Mouse (Mus musculus) 3134 (cell line): Measurements from ENCODE around the gene Flii.

Experiments used
- DNase-seq: peaks from one replicate; pipeline ENCODE4 v3.0.0-alpha.2; 2011; ENCODE audit warnings: low spot score; ENCODE audit not compliant: insufficient read length; ENCODE audit errors: extremely low read depth

Flii gene

DNA sequence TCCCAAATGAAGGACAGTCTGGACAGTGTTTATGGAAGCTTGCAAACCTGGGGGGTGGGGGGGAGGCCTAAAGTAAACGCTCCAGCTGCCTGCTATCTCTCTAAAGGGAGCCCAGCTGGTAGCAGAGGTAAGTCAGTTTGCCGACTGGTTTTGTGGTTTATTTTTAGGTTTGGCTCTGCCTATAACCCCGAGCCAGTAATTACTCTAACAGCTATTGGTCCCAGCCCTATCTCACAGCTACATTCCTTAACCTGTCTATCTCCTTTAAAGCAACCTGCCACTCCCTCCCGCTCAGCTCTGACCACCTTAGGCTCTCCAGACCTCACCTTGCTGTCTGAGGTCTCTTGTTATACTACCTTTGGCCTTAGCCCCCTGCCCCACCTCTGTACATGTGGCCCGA, 7.8 kb downstream of the Flii start:
- DNase-seq, result no peak

DNA sequence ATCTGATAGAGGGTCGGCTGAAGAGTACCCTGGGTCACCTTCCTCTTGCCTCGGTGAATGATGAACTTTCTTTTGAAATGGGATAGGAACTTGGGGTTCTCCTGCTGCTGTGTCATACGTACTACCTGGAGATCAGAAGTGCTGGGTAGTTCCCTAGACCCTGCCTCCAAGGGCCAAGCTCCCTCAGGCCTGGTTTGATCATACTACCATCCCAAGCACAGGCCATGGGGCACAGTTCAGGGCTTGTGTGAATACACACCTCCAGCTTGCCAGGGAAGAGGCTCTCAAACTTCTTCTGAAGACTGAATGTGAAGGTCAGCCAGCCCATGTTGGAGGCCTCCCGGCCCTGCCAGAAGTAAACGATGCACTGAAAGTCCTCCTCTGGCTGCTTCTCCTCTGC, 11.2 kb downstream of the Flii start:
- DNase-seq, result no peak

DNA sequence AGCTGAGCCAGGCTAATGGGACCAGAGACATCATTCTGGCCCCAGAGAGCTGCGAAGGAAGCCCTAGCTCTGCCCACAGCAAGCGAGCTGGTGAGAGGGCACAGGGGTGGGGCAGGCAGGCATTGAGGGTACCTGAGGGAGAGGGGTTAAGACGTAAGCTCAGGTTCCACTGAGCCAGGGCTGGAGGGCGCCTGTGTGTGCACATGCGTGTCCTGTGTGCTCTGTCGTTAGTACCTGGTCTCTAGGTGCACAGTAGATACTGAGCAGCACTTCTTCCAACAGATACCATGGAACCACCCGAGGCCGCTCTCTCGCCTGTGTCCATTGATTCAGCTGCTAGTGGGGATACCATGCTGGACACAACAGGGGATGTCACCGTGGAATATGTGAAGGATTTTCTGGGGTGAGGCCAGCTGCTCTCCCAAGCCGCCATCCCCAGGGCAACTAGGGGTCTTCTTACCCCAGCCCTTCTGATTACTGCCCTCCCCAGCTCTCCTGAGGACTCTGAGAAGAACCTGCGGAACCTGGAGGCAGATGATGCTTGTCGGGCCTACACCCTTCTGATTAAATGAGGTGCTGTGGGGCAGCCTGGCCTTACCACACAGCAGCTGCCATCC, 14.3 kb downstream of the Flii start:
- DNase-seq, result no peak

DNA sequence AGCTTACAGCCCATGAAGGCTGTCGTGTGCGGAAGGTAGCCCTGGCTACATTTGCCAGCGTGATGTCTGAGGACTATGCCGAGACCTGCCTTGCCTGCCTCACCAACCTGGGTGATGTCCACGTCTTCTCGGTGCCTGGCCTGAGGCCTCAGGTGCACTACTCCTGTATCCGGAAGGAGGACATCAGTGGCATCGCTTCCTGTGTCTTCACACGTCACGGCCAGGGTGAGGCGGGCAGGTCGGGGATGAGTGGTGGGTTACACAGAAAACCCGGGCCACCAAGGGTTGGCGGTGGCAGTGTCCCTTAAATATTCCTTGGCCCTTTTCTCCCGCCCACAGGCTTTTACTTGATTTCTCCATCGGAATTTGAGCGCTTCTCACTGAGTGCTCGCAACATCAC, 15.0 kb downstream of the Flii start:
- no peak for DNase-seq

DNA sequence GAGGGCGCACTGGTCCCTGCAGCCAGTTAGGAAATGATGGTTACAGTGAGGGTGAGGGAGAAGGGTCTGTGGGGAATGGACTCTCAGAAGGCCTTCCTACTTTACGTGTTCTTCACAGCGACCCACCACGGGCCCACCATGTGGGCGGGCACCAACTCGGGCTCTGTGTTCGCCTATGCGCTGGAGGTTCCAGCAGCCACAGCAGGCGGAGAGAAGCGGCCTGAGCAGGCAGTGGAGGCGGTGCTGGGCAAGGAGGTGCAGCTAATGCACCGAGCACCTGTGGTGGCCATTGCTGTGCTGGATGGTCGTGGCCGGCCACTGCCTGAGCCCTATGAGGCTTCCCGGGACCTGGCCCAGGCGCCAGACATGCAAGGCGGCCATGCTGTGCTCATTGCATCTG, 15.8 kb downstream of the Flii start:
- no peak for DNase-seq

DNA sequence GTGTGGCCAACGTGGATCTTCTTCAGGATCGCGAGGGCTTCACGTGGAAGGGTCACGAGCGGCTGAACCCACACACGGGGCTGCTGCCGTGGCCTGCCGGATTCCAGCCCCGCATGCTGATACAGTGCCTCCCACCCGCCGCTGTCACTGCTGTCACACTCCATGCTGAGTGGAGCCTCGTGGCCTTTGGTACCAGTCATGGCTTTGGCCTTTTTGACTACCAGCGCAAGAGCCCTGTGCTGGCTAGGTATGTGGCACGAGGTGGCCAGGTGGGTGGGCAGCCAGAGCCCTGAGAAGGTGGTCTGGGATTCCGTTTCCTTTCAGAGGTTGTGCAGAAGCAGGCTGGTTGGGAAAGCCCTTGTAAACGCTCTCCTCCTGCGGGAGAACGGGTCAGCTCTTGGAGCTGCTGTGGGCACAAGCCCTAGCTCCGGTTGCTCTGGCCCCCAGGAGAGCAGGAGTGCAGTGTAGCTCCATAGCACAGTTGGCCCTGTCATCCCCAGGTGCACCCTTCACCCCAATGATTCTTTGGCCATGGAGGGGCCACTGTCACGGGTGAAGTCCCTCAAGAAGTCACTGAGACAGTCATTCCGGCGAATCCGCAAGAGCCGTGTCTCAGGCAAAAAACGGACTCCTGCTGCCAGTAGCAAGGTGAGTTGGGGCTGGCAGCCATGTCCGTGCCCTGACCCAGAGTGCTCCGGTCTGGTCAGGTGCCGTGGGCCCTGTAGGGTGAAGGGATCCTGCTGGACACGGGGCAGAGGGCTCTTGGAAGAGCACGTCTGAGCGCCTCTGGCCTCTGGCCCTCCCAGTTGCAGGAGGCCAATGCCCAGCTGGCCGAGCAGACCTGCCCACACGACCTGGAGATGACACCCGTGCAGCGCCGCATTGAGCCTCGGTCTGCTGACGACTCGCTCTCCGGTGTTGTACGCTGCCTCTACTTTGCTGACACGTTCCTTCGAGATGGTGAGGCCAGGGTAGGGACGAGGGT, 17.3 kb downstream of the Flii start:
- no peak for DNase-seq

DNA sequence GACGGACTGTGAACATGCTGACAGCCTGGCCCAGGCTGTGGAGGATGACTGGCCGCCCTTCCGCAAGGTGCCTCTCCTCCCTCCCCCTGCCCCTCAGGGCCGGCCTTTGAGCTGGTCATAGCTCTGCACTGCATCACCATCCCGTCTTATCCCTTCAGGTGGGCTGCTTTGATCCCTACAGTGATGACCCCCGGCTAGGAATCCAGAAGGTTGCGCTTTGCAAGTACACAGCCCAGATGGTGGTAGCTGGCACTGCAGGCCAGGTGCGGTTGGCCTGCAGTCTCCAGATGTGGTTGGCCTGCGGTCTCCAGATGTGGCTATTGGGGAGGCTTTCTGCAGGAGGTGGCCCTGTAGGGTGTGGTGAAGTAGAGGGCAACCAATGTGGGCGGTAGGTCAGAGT, 18.4 kb downstream of the Flii start:
- DNase-seq, result no peak

DNA sequence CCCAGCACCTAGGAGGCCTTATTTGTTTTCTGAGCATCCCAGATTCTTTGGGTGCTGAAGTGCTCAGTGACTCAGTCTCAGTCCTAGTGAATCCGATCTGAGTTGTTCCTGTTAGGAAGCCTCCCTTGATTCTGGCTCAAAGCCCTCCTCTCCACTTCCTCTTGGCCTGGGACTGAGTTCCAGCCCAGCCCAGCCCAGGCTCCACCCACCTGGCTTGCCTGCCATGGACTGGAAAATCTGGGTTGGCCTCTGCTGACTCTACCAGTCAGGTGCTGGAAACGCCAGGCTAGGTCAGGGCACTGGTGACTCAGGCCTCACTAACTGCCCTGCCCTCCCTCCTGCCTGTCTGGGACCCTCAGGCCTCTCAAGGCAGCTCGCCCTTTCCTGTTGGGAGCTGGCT, 19.4 kb downstream of the Flii start:
- DNase-seq, result peak; percentile 93

DNA sequence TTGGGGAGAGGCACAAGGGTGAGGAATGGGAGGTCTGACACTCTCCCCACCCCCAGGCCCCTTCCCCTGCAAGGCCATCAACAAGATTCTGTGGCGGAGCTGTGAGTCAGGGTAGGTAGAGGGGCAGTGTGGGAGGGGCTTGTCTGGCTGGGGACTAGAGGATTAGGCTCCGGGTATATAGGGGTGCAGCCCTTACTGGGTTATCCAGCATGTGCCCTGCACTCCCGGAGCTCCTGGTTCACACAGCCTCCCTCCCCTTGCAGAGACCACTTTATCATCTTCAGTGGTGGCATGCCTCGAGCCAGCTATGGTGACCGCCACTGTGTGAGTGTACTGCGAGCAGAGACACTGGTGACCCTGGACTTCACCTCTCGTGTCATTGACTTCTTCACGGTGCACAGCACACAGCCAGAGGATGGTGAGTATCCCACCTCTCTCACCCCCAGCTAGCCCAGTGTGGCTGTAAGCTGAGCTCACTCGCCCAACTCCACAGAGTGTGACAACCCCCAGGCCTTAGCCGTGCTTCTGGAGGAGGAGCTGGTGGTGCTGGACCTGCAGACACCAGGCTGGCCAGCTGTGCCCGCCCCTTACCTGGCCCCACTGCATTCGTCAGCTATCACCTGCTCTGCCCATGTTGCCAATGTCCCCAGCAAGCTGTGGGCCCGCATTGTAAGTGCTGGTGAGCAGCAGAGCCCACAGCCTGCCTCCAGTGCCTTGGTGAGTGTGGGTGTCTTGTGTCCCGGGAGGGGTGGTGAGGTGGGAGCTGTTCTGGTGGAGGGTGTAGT, 20.2 kb downstream of the Flii start:
- DNase-seq, result no peak

DNA sequence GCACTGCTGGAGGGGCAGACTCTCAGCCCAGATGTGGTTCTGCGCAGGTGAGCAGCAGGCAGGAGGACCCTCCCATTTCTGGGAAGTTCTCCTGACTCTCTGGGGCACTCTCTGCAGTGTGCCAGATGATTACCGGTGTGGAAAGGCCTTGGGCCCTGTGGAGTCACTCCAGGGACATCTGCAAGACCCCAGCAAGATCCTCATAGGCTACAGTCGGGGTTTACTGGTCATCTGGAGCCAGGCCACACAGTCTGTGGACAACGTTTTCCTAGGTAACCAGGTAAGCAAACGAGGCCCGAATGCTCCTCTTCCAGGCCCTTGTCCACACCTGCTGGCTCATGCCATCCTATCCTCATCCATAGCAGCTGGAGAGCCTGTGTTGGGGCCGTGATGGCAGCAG, 21.0 kb downstream of the Flii start:
- no peak for DNase-seq

DNA sequence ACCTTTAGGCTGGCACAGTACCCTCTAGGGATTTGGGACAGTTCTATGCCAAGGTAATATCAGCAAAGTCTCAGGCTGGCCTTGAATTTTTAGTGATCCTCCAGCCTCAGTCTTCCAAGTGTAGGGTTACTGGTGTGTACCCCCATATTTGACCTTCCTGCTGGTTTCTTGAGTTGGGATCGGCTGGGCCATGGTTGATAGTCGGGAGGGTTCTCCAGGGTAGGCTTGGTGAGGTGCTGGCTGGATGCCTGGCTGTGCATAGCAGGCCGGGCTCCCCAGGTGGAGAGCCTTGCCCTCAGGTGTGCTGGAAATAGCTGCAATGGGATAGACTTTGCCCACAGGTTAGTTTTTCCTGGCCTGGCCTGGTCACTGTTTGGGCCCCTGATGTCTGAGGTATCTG, 21.8 kb downstream of the Flii start:
- no peak for DNase-seq

DNA sequence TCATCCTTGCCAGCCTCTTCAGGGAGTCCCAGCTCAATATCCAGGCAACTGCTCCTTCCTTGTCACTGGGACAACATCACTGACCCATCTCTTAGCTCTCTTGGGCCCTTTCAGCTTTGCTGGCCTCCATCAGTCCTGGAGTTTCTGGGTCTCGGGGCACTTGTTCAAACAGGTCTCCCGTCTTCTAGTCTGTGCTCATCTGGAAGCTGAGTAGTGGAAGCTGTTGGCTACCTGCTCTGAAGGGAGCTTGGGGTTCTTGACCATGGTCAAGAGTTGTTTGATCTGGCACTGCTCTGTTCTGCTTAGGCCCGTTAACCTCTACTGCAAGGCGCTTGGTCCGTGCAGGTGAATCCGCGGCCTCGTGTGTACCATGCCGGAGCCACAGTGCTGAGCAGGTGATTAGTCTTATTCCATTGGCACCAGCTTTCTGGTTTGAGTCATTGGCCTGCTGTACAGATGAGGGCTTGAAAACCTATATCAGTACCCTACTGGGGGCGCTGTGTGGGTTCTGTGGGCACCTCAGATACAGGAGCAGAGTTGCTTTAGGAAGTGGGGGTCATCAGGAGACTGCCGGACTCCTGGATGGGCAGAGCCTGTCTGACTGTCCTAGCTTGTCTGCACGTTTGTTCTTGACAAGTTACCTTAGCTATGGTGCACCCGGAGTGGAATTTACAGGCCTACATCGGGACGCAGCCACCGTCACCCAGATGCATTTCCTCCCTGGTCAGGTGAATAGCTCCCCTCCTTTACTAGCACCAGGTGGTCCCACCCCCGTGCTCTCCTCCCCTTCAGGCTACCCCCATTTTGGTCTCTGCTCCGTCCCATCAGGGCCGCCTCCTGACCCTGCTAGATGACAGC, 22.8 kb downstream of the Flii start:
- DNase-seq, result no peak

DNA sequence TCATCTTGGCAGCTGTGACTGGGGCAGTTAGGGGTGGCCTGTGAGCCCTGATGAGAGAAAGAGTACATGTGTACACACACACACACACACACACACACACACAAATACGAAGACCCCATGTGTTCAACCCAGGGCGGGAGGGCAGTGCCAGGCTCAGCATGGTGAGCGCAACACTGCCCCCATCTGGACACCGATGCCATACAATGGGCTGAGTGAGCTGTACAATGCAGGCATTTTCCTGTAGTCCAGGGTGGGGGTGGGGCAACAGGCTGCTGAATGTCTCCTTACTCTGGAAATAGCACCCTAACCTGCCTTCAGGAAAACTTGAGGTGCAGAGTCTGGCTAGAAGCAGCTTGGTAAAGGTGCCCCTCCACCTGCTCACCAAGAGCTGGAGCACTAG, 23.9 kb downstream of the Flii start:
- no peak for DNase-seq

DNA sequence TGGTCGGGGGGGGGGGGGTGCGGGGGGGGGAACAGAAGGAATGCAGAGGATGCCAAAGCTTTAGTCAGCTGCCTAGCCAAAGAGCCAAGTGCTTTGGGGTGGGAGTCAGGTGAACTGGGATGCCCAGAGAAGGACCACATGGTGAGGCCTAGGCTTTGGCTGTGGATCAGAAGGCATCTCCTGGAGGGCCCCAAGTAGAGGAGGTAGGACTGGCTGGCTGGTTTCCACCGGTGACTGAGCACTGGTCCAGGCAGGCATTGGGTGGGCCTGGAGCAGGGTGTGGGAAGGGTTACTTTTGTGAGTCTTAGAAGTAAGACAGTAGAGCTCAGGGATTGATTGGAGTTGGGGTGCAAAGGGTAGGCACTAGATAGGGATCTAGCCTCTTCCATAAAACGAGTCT, 25.5 kb downstream of the Flii start:
- DNase-seq, result no peak

DNA sequence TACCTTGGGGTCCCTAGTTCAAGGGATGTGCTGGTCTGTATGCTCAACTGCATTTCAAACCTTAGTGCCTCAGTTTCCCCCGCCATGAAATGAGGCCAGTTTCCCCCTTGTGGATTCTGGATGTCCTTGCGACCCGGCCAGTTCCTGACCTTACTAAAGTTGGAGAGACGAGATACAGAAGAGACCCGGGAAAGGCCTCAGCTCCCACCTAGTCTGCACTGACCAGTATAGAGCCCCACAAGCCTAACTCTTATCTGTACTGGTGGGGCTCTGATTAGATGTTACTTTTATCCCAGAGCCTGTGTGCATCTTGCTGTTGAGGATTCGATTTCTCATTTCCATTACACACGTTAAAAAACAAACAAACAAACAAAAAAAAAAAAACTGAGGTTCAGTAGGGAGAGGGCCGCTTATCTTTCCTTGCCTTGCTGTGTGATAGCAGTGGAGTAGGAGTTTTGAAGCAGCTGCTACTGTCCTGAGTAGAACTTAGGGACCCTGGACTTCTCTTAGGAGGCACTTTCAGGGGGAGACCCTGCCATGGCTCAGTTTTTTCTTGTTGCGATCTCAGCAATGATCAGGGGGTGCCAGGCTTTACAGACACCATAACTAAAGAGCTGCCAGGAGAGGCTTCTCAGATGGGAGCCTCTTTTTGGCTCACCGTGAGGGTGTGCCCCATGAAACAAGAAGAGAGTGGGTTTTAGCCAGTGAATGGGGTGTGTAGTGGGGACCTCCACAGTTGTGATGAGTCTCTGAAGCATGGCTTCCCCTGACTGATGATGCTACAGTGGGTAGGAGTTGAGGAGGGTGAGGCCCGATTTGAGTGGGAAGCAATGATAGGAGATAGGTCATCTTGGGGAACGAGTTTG, 26.5 kb downstream of the Flii start:
- no peak for DNase-seq

DNA sequence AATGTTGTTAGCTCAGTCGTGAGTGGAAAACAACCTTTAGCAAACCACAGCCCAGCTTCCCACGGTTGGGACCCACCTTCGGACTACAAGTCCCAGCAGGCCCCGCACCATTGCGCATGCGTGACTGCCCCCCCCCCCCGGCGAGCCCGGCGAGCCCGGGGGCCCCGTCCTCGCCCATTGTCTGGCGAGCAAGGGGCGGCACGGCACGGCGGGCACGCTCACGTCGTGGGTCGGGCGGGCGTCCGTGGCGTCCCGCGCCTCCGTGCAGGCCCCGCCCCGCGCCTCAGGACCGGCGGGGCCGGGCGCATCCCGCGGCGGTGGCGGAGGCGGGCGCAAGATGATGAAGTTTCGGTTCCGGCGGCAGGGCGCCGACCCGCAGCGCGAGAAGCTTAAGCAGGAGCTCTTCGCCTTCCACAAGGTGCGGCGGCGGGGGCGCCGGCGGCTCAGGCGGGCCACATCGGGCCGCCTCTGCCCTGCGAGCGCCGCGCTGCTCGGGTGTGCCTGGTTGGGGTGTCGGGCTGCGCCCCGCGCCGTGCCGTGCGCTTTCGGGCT, 27.5 kb downstream of the Flii start, which contains the start of gene Llgl1:
Gene Llgl1 (plus strand): TSS at position 200 of the 552 bp plus-strand sequence.
- peak; percentile 97 for DNase-seq

DNA sequence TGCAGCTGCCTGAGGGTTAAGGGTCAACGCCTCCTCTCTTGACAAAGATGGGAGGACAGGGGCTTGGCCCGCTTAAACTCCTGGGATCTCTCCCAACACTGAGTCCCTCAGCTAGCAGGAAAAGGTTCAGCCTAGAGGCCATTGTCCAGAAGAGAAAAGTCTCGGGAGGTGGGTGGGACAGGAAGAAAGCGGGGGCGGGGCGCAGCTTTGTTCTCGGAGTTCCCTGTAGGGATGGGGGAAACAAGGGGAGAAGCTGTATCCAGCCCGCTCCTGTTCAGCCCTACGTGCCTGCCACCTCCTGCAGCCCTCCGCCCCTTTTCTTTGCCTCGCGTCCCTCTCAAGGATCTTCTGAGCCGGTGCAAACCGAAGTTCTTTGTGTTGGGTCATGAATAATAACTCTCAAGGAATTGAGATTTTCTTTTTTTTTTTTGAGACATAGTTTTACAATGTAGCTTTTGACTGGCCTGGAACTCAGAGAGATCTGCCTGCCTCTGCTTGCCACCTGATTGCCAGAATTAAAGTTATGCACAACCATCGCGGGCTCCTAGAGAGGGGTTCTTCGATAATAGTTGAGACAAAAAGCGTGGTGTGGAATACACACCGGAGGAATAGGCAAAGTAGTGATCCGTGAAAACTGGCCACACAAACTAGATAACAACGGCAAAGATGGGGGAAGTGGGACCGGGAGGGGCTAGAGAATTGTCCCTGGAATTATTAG, 28.1 kb downstream of the Flii start:
- peak; percentile 59 for DNase-seq

DNA sequence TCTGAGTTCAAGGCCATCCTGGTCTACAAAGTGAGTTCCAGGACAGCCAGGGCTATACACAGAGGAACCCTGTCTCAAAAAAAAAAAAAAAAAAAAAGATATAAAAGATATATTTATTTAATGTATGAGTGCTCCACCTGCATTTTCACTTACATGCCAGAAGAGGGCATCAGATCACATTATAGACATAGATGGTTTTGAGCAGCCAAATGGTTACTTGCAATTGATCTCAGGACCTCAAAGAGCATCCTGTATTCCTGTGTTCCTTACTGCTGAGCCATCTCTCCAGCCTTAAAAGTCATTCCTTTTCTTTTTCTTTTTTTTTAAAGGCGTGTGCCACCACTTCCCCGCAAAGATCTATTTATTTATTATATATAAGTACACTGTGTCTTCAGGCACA, 29.5 kb downstream of the Flii start:
- no peak for DNase-seq

DNA sequence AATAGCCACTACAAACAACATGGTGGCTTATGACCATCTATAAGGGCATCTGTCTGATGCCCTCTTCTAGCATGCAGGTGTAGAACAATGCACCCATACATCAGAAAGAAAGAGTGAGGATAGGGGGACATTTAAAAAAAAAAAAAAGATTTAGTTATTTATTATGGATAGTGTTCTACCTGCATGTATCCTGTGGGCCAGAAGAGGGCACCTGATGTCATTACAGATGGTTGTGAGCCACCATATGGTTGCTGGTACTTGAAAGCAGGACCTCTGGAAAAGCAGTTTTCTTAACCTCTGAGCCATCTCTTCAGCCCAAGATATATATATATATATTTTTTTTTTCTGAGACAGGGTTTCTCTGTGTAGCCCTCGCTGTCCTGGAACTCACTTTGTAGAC, 30.9 kb downstream of the Flii start:
- DNase-seq, result no peak
